Comparison of ENCODE assay signal across 1 mouse cellular context in the genomic region with DNA sequence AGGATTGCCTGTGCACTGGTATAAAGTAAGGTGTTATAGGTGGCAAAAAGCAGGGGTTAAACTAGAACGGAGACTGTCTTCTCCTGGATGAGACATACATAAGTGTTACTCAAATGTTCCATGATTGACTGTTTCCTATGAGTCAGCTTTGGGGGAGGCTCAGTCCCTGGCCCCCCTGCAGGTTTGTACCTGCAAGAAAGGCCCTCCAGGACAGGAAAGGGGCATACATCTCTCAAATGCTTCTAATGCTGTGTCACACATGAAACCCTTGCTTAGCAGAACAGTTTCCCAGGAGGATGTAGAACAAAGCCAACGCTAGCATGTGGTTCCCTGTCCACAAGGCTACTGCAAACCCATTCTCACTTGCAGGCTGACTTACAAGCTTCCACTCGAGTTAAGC.
A peak's percentile ranks its signal among the peaks of the same experiment; 100 is the strongest.
TF ChIP-seq lines count a peak whose summit lies in the region.

No protein-coding gene starts in this region.

TF ChIP-seq in CH12.LX, 34 proteins besides CTCF, POLR2A, EP300 and RAD21 (continued from another document):
- TF ChIP-seq MAZ (IDR thresholded peaks at IDR 0.05; ENCODE audit: low read depth, low read length) (peak; percentile 95), PAX5 (IDR thresholded peaks at IDR 0.05; ENCODE audit: low read length) (no peak), MAX (IDR thresholded peaks at IDR 0.05; ENCODE audit: low read length) (peak; percentile 76), E2F4 (IDR thresholded peaks at IDR 0.05; ENCODE audit: insufficient replicate concordance, low read depth, low read length) (0 out of 2 replicates have a peak, but pooled peaks have one; percentile 35), ETS1 (conservative IDR thresholded peaks at IDR 0.05; ENCODE audit: low read depth, low read length) (peak; percentile 98), CHD1 (IDR thresholded peaks at IDR 0.05; ENCODE audit: low read depth, low read length) (peak; percentile 91), JUND (conservative IDR thresholded peaks at IDR 0.05; ENCODE audit: low read depth, low read length) (peak; percentile 99)
